Mouse (Mus musculus): ENCODE results near the gene Cd68.

GRCm38 (mm10) chr11:69664841-69665240 is 1.1 kb downstream of the Cd68 start:
- TF ChIP-seq CTCF (IDR thresholded peaks at IDR 0.05) = no peak
- TF ChIP-seq EP300 (IDR thresholded peaks at IDR 0.05) = no peak
